Mouse (Mus musculus): Measurements from ENCODE around the gene Haus7.
"Not testable (repeated sequence)": the region's sequence is repeated elsewhere in the genome, so short reads cannot be mapped to it uniquely, and the experiment has no call there.

- not testable (repeated sequence) for TF ChIP-seq CTCF, POLR2A (IDR thresholded peaks at IDR 0.05; ENCODE audit: insufficient read depth, low read depth, low read length)
These were observed 60.2 kb downstream of the Haus7 start, which contains the start of gene Gm18336 for GRCm38 (mm10) chrX:73398636-73399035.
